Mouse (Mus musculus) stomach, embryonic 16.5 days (tissue): ENCODE data around the gene Chd9. TPM values are rescaled to one million over a fixed set of nuclear protein-coding genes. Genes with fewer than 3 reads are reported as not detected.
"Not testable (repeated sequence)": the region's sequence is repeated elsewhere in the genome, so short reads cannot be mapped to it uniquely, and the experiment has no call there.

Experiments
- ATAC-seq: fragments of 200-750 bp; cut with Nextera tagmentation; 2 replicates; pipeline ENCODE4 v1.8.0; 2017; ENCODE audit warnings: moderate number of reproducible peaks, moderate TSS enrichment; ENCODE audit not compliant: insufficient read depth, low FRiP score
- H3K27ac ChIP-seq: fragments of 300-500 bp; sonication (generic); 2 replicates; pipeline ENCODE4 v1.5.1; 2014; ENCODE audit warnings: low read length
- H3K27me3 ChIP-seq: fragments of 300-500 bp; sonication (generic); 2 replicates; pipeline ENCODE4 v1.6.1; 2014; ENCODE audit warnings: low read length, control low read depth, mixed read lengths; ENCODE audit not compliant: control insufficient read depth, insufficient read depth
- H3K36me3 ChIP-seq: fragments of 300-500 bp; sonication (generic); 2 replicates; pipeline ENCODE4 v1.6.1; 2014; ENCODE audit warnings: low read length; ENCODE audit not compliant: control insufficient read depth, insufficient read depth
- H3K4me1 ChIP-seq: fragments of 300-500 bp; sonication (generic); 2 replicates; pipeline ENCODE4 v1.6.1; 2014; ENCODE audit warnings: low read length, control low read depth, mixed read lengths; ENCODE audit not compliant: control insufficient read depth, insufficient read depth
- H3K4me2 ChIP-seq: fragments of 300-500 bp; sonication (generic); 2 replicates; pipeline ENCODE4 v1.6.1; 2014; ENCODE audit warnings: low read depth, low read length, mixed read lengths
- H3K4me3 ChIP-seq: fragments of 300-500 bp; sonication (generic); replicated peaks from 2 replicates; pipeline ENCODE4 v1.5.1; 2014; ENCODE audit warnings: mild to moderate bottlenecking, low read length
- H3K9ac ChIP-seq: fragments of 300-500 bp; sonication (generic); 2 replicates; pipeline ENCODE4 v1.6.1; 2014; ENCODE audit warnings: low read length
- H3K9me3 ChIP-seq: fragments of 300-500 bp; sonication (generic); replicated peaks from 2 replicates; pipeline ENCODE4 v1.6.1; 2016; ENCODE audit warnings: low read length, control low read depth; ENCODE audit not compliant: control insufficient read depth
- WGBS: fragments of 180-500 bp; shearing (Covaris S2); extraction: QIAGEN DNeasy Blood & Tissue Kit; methylation state at CpG from one replicate; pipeline ENCODE4 v1.1.7; 2014; 5-methylcytosine and 5-hydroxymethylcytosine counted together
- polyA plus RNA-seq: library from polyadenylated mRNA; unstranded; fragments of >200 nt; fragmentation: Nextera tagmentation; extraction: Ambion mirVana; gene quantifications from 2 replicates; pipeline ENCODE4 v1.2.1, GENCODE M21; 2015

The Chd9 gene
- polyA plus RNA-seq, 1 experiment from 2014 or later: 239 TPM

DNA sequence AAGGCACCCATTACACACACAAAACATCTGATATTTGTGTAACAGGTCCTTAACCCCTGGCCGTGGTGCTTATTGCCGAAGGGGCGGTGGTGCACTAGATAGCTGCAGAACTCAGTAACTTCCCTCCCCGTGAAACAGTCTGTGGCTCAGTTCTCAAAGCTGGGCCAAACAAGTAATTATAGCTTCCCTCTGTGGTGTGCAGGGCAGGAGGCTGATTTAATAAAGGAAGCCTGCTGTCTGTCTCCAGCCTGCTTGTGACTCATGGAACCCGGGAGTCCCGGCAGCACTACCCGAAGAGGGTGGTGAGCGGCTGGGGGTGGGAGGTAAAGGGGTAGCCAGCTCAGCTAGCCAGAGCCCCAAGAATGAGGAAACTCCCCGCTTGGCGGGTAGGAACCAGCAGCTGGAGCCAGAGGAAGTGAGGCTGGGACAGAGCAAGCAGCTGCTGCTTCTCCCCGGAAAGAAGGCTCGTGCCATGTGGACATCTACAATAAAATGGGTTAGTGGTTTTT is 48.1 kb downstream of the Chd9 start:
- peak overlapping the region; percentile 79 for H3K9ac ChIP-seq
- H3K4me1 ChIP-seq: peaks cover 37% of the 10 kb centered on the region
- no peaks in the 10 kb centered on the region for H3K27me3 ChIP-seq
- no peaks in the 10 kb centered on the region for H3K36me3 ChIP-seq
- H3K9me3 ChIP-seq: no peaks in the 10 kb centered on the region
- peak; percentile 61 for ATAC-seq
- H3K4me3 ChIP-seq: peak overlapping the region; percentile 52
- peak overlapping the region; percentile 85 for H3K4me2 ChIP-seq
- 12% methylated on average over 12 of the region's 12 CpGs for WGBS
- H3K27ac ChIP-seq: peak overlapping the region; percentile 94

DNA sequence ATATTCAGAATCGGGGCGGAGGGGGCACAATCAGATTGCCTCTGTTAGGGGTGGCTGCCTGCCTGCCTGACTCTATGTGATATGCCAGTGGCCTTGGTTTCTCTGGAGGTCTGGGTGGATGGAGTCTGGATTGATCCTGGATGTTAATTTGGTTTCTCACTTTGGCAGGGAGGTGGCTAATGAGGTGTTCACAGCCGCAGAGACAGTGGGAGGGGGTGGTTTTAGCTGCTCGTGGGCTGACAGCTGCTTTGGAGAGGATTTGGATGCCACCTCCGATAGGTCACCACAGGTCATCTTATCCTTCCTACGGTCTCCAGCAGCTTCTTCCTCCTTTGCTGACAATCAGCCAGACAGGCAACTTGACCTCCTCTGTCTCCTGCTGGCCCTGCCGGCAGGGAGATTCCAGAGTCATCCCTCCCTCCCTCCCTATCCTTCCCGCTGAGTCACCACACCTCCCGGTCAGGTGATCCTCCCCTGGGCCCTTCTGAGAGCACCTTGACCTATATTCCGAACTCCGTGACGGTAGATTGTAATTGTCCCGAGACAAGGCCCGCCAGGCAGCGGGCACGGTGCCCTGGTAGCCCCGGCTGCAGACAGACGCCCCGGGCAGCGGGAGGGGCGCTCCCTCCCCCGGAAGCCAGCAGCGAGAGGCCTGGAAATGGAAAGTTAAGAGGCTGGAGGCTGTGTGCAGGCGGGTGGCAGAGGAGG is 48.7 kb downstream of the Chd9 start:
- peaks cover 33% of the 10 kb centered on the region for H3K4me1 ChIP-seq

DNA sequence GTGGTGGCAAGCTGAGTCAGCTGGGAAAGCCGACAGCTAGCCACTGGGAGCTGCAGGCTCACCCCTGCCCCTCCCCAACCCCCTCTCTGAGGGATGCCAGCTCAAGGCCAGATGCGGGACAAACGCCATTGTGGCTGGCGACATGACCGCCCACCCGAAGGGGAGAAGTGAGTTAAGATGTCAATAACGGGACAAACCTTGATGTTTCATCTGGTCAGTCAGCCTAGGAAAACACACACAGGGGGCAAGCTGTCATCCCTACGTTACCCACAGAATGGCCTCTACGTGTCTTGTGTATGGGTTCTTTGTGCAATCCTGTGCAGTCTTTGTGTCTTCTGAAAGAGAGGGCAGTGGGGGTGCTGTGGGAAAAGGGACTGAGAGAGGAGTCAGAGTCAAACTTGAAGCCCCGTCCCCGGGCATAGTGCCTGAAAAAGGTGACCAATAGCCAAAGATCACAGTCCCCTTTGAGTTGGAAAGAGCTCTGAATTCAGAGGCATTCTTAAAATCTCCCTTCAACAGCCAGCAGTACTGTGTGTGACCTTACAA is 49.4 kb downstream of the Chd9 start:
- H3K4me3 ChIP-seq: peak overlapping the region; percentile 52
- H3K4me2 ChIP-seq: peak overlapping the region; percentile 85
- H3K4me1 ChIP-seq: peaks cover 33% of the 10 kb centered on the region
- peak overlapping the region; percentile 79 for H3K9ac ChIP-seq
- H3K27ac ChIP-seq: peak overlapping the region; percentile 94
- 9% methylated on average over 11 of the region's 11 CpGs for WGBS
- no peaks in the 10 kb centered on the region for H3K9me3 ChIP-seq
- no peak for ATAC-seq
- H3K36me3 ChIP-seq: no peaks in the 10 kb centered on the region
- H3K27me3 ChIP-seq: no peaks in the 10 kb centered on the region

More for the DNA sequence above, 48.7 kb downstream of the Chd9 start:
- Histone ChIP-seq H3K4me2 (peak overlapping the region; percentile 85), H3K36me3 (no peaks in the 10 kb centered on the region), H3K4me3 (peak overlapping the region; percentile 52), H3K27ac (peak overlapping the region; percentile 94), H3K27me3 (no peaks in the 10 kb centered on the region), H3K9me3 (no peaks in the 10 kb centered on the region), H3K9ac (peak overlapping the region; percentile 79)
- 3% methylated on average over 24 of the region's 24 CpGs for WGBS
- peak; percentile 82 for ATAC-seq

DNA sequence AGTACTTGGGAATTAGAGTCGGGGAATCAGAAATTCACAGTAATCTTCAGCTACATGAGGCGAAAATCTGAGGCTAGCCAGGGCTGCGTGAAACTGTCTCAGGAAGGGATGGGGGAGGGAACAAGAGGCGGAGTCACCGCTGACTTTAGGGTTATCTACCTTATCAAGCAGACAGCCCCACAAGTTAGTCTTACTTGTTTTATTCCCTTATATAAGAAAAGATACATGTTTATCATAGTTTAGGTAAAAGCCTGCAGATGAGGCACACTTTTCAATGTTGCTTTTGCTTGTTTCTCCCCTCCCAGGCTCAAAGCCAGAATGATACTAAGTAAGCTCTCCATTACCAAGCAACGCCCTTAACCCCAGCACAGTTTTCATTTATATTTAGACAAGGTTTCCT is 50.4 kb downstream of the Chd9 start:
- no peak overlapping the region for H3K9ac ChIP-seq
- WGBS: 65% methylated on average over 6 of the region's 6 CpGs
- ATAC-seq: no peak

DNA sequence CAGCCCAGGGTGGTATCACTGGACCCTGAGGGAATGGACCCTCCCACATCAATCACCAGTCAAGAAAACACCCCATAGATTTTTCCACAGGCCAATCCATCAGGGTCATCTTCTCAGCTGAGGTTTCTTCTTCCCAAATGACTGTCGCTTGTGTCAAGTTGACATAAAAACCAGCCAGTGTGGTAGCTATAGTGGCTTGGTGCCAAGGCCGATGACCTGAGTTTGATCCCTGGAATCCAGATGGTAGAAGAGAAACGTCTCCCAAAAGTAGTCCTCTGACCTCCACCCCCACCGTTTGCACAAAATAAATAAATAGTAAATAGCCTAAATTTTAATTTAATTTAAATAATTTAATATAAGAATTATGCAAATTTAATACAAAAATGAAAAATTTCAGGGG is 51.9 kb downstream of the Chd9 start:
- ATAC-seq: no peak

More for the DNA sequence above, 50.4 kb downstream of the Chd9 start:
- no peak overlapping the region for H3K4me2 ChIP-seq
- H3K27me3 ChIP-seq: no peaks in the 10 kb centered on the region
- H3K36me3 ChIP-seq: no peaks in the 10 kb centered on the region
- no peaks in the 10 kb centered on the region for H3K9me3 ChIP-seq
- no peak overlapping the region for H3K4me3 ChIP-seq
- H3K4me1 ChIP-seq: peaks cover 33% of the 10 kb centered on the region
- no peak overlapping the region for H3K27ac ChIP-seq

DNA sequence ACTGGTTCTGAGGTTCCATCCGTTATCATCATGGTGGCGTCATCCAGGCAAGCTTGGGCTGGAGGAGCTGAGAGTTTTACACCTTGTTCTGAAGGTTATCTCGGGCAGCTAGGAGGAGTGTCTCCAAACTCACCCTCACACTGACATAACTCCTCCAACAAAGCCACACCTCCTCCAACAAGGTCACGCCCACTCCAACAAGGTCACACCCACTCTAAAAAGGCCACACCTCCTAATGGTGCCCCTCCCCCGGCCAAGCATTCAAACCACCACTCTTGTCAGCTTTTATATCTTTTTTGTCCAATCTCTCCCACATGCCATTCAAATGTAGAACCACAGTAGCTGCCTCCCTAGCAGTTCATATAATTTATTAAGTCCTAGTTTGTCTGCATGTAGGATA is 53.0 kb downstream of the Chd9 start:
- Histone ChIP-seq H3K4me2 (no peak overlapping the region), H3K27me3 (no peaks in the 10 kb centered on the region), H3K9me3 (no peaks in the 10 kb centered on the region), H3K27ac (no peak overlapping the region), H3K9ac (no peak overlapping the region), H3K4me3 (no peak overlapping the region), H3K4me1 (peaks cover 31% of the 10 kb centered on the region), H3K36me3 (no peaks in the 10 kb centered on the region)
- no peak for ATAC-seq
- 83% methylated on average over 5 of the region's 5 CpGs for WGBS

More for the DNA sequence above, 51.9 kb downstream of the Chd9 start:
- Histone ChIP-seq H3K4me1 (peaks cover 33% of the 10 kb centered on the region), H3K27me3 (no peaks in the 10 kb centered on the region), H3K4me3 (no peak overlapping the region), H3K9me3 (no peaks in the 10 kb centered on the region), H3K9ac (no peak overlapping the region), H3K27ac (no peak overlapping the region), H3K36me3 (no peaks in the 10 kb centered on the region), H3K4me2 (no peak overlapping the region)
- 75% methylated on average over 4 of the region's 4 CpGs for WGBS

DNA sequence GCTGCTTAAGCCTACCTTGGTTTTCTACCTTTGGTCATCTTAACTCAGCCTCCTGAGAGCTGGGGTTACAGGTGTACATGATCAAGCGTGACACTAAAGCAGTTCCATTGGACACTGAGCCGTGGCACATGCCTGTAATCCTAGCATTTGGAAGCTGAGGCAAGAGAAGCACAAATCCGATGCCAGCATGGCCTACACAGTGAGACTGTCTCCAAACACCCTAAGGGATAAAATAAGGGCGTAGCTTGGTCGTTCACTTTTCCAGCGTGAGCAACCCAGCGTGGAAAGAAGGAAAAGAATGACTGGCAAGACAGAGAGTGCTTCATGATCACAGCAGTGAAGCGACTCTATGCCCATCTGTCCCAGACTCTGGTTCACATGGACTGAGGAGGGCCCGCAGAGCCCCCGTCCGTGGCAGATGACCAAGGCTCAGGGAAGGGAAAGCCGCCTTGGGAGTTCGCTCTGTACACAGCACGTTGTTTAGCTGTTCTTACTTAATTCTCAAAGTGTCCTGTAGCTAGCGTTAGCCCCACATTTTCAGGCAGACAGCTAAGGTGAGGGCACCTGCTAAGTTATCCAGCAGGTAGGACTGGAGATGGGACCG is 54.0 kb downstream of the Chd9 start:
- Histone ChIP-seq H3K4me2 (no peak overlapping the region), H3K27ac (no peak overlapping the region), H3K4me3 (no peak overlapping the region), H3K9me3 (no peaks in the 10 kb centered on the region), H3K36me3 (no peaks in the 10 kb centered on the region), H3K4me1 (peaks cover 22% of the 10 kb centered on the region), H3K27me3 (no peaks in the 10 kb centered on the region), H3K9ac (no peak overlapping the region)
- 90% methylated on average over 16 of the region's 16 CpGs for WGBS
- no peak for ATAC-seq

DNA sequence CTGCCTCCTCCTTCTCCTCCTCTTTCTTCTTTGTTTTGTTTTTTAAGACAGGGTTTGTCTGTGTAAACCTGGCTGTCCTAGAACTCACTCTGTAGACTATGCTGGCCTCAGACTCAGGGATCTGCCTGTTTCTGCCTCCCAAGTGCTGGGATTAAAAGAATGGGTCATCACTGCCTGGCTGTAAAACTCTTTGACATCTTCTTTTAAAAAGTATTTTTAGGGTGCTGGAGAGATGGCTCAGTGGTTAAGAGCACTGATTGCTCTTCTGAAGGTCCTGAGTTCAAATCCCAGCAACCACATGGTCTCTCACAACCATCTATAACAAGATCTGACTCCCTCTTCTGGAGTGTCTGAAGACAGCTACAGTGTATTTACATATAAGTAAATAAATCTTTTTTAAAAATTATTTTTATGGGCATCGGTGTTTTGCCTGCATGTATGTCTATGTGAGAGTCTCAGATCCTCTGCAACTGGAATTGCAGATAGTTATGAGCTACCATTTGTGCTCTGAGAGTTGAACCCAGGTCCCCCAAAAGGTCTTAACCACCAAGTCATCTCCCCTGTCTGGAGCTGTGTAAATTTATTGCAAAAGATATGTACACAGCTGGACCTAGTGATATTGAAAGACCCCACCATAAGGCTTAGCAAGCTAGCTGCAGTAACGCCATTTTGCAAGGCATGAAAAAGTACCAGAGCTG is 57.7 kb downstream of the Chd9 start:
- no peak overlapping the region for H3K9ac ChIP-seq
- H3K36me3 ChIP-seq: no peaks in the 10 kb centered on the region
- H3K4me1 ChIP-seq: peaks cover 4% of the 10 kb centered on the region; the same call in 1 of the 2 replicates
- peak; percentile 50; the same call in 1 of the 2 replicates for ATAC-seq
- no peaks in the 10 kb centered on the region for H3K9me3 ChIP-seq
- H3K4me2 ChIP-seq: peak overlapping the region; percentile 13; the same call in 1 of the 2 replicates
- no peak overlapping the region for H3K4me3 ChIP-seq
- WGBS: 58% methylated on average over 2 of the region's 2 CpGs
- H3K27ac ChIP-seq: no peak overlapping the region; the same call in 1 of the 2 replicates
- no peaks in the 10 kb centered on the region for H3K27me3 ChIP-seq

DNA sequence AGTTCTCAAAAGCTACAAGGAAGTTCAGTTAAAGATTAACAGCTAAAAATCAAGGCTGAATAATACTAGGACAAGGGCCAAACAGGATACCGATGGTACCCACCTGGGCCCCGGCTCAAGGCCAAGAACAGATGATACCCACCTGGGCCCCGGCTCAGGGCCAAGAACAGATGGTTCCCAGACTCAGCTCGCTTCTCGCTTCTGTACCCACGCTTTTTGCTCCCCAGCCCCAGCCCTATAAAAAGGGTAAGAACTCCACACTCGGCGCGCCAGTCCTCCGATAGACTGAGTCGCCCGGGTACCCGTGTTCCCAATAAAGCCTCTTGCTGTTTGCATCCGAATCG is 58.2 kb downstream of the Chd9 start:
- not testable (repeated sequence) for H3K27me3 ChIP-seq, H3K9me3 ChIP-seq, H3K36me3 ChIP-seq, H3K9ac ChIP-seq, H3K4me1 ChIP-seq, H3K27ac ChIP-seq, H3K4me3 ChIP-seq, ATAC-seq
- WGBS: no CpG with 5 or more reads among the region's 15 CpGs
- peak overlapping the region; percentile 13; the same call in 1 of the 2 replicates for H3K4me2 ChIP-seq
